Mouse (Mus musculus) heart, postnatal 0 days (tissue): ENCODE data around the gene Olfr1135.

Experiments
- CTCF ChIP-seq: IDR thresholded peaks from 2 replicates; pipeline ENCODE4 v1.5.1; 2016; ENCODE audit warnings: antibody characterized with exemption, control low read depth, low read depth
- EP300 ChIP-seq: IDR thresholded peaks from 2 replicates; pipeline ENCODE4 v1.6.1; 2016; ENCODE audit warnings: antibody characterized with exemption, low read depth

DNA sequence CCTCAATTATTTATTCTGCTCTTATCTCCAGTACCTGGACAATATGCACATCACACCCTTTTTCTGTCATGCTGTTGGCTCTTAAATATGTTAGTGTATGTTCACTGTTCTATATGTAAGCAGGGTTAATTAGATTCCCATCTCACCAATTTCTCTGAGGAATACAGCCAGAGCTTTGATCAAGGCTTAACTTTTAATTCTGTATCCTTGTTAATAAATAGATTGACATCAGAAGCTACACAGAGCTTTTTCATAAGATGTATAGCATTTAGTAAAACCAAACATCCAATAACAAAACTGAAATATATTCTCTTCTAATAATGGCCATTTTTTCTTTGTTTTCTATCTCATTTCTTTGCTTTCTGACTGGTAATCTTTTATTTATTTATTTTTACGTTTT is at the start of gene Olfr1135:
- TF ChIP-seq CTCF: no peak
- no peak for TF ChIP-seq EP300
